Mouse (Mus musculus) CH12.LX (cell line): Measurements from ENCODE around the gene Gpr146.

Experiments
- CHD1 ChIP-seq: IDR thresholded peaks from 2 replicates; pipeline ENCODE4 v1.6.1; 2012; ENCODE audit warnings: low read depth, low read length, improper control_type of control experiment, inconsistent platforms
- CTCF ChIP-seq, 2 experiments: IDR thresholded peaks in 1 of 2; conservative IDR thresholded peaks in 1 of 2; 2 replicates each; pipeline ENCODE4 v1.5.1; 2011 to 2012; ENCODE audit warnings: low read depth in 2 of 2, low read length in 2 of 2, improper control_type of control experiment in 1 of 2, inconsistent platforms in 1 of 2, mild to moderate bottlenecking in 1 of 2, moderate library complexity in 1 of 2
- MAFK ChIP-seq: IDR thresholded peaks from 2 replicates; pipeline ENCODE4 v1.6.1; 2011; ENCODE audit warnings: low read length, improper control_type of control experiment; ENCODE audit not compliant: insufficient replicate concordance
- MXI1 ChIP-seq: IDR thresholded peaks from 2 replicates; pipeline ENCODE4 v1.6.1; 2011; ENCODE audit warnings: mild to moderate bottlenecking, low read depth, low read length, improper control_type of control experiment
- POLR2A ChIP-seq: IDR thresholded peaks from 2 replicates; pipeline ENCODE4 v1.6.1; 2011; ENCODE audit warnings: low read depth, mild to moderate bottlenecking, improper control_type of control experiment, low read length

DNA sequence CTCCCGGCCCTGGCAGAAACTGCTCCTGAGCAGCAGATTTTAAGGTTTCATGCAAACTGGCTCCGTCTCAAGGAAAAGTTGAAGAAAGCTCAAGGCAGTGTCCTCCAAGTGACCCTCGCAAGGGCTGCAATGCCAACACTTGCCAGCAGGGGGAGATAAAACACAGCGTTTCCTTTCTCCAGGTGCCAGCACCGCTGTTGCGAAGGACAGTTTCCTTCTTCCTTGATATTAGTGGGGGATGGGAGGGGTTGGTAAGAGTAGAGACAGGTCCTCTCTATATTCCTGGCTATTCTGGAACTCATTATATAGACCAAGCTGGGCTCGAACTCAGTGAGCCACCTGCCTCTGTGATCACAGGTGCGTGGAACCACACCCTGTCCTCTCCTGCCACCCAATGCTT is 45.8 kb upstream of the Gpr146 start:
- TF ChIP-seq MXI1 (no peak), MAFK (no peak), POLR2A (no peak), CTCF (conservative IDR thresholded peaks at IDR 0.05 in 1 of 2, IDR thresholded peaks at IDR 0.05 in 1 of 2; ENCODE audit: low read depth in 2 of 2, low read length in 2 of 2) (peak; percentile 96 to 98), CHD1 (no peak)
